Mouse (Mus musculus) stomach, embryonic 16.5 days (tissue): ENCODE results near the gene Grm5. TPM values are rescaled to one million over a fixed set of nuclear protein-coding genes. Genes with fewer than 3 reads are reported as not detected.

Experiments used
- ATAC-seq: fragments of 200-750 bp; cut with Nextera tagmentation; 2 replicates; pipeline ENCODE4 v1.8.0; 2017; ENCODE audit warnings: moderate number of reproducible peaks, moderate TSS enrichment; ENCODE audit not compliant: insufficient read depth, low FRiP score
- H3K27ac ChIP-seq: fragments of 300-500 bp; sonication (generic); 2 replicates; pipeline ENCODE4 v1.5.1; 2014; ENCODE audit warnings: low read length
- H3K27me3 ChIP-seq: fragments of 300-500 bp; sonication (generic); 2 replicates; pipeline ENCODE4 v1.6.1; 2014; ENCODE audit warnings: low read length, control low read depth, mixed read lengths; ENCODE audit not compliant: control insufficient read depth, insufficient read depth
- H3K36me3 ChIP-seq: fragments of 300-500 bp; sonication (generic); 2 replicates; pipeline ENCODE4 v1.6.1; 2014; ENCODE audit warnings: low read length; ENCODE audit not compliant: control insufficient read depth, insufficient read depth
- H3K4me1 ChIP-seq: fragments of 300-500 bp; sonication (generic); 2 replicates; pipeline ENCODE4 v1.6.1; 2014; ENCODE audit warnings: low read length, control low read depth, mixed read lengths; ENCODE audit not compliant: control insufficient read depth, insufficient read depth
- H3K4me2 ChIP-seq: fragments of 300-500 bp; sonication (generic); 2 replicates; pipeline ENCODE4 v1.6.1; 2014; ENCODE audit warnings: low read depth, low read length, mixed read lengths
- H3K4me3 ChIP-seq: fragments of 300-500 bp; sonication (generic); replicated peaks from 2 replicates; pipeline ENCODE4 v1.5.1; 2014; ENCODE audit warnings: mild to moderate bottlenecking, low read length
- H3K9ac ChIP-seq: fragments of 300-500 bp; sonication (generic); 2 replicates; pipeline ENCODE4 v1.6.1; 2014; ENCODE audit warnings: low read length
- H3K9me3 ChIP-seq: fragments of 300-500 bp; sonication (generic); replicated peaks from 2 replicates; pipeline ENCODE4 v1.6.1; 2016; ENCODE audit warnings: low read length, control low read depth; ENCODE audit not compliant: control insufficient read depth
- WGBS: fragments of 180-500 bp; shearing (Covaris S2); extraction: QIAGEN DNeasy Blood & Tissue Kit; methylation state at CpG from one replicate; pipeline ENCODE4 v1.1.7; 2014; 5-methylcytosine and 5-hydroxymethylcytosine counted together
- polyA plus RNA-seq: library from polyadenylated mRNA; unstranded; fragments of >200 nt; fragmentation: Nextera tagmentation; extraction: Ambion mirVana; gene quantifications from 2 replicates; pipeline ENCODE4 v1.2.1, GENCODE M21; 2015

Grm5 gene
- polyA plus RNA-seq, 1 experiment from 2014 or later = 0.04 TPM

GRCm38 (mm10) chr7:87973216-87973615 lies 389.2 kb downstream of the Grm5 start:
- no peak overlapping the region for H3K4me3 ChIP-seq
- H3K27me3 ChIP-seq = no peaks in the 10 kb centered on the region
- H3K4me2 ChIP-seq = no peak overlapping the region
- no peak overlapping the region for H3K27ac ChIP-seq
- no peaks in the 10 kb centered on the region for H3K4me1 ChIP-seq
- H3K36me3 ChIP-seq = no peaks in the 10 kb centered on the region
- no peak overlapping the region for H3K9ac ChIP-seq
- ATAC-seq = no peak
- WGBS = 15% methylated on average over 1 of the region's 1 CpGs
- H3K9me3 ChIP-seq = no peaks in the 10 kb centered on the region

DNA sequence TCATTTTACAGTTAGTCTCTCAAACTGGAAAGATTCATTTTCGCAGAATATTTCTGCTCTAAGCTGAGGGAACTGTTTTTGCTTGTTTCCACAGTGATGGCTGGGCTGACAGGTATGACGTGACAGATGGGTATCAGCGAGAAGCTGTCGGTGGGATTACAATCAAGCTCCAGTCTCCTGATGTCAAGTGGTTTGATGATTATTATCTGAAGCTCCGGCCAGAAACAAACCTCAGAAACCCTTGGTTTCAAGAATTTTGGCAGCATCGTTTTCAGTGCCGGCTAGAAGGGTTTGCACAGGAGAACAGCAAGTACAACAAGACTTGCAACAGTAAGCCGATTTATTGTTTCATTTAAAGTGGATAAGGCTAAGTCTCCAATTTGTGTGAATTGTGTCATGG lies 391.1 kb downstream of the Grm5 start:
- H3K4me2 ChIP-seq = no peak overlapping the region
- H3K9me3 ChIP-seq = no peaks in the 10 kb centered on the region
- H3K27ac ChIP-seq = no peak overlapping the region
- WGBS = 72% methylated on average over 8 of the region's 8 CpGs
- H3K4me1 ChIP-seq = no peaks in the 10 kb centered on the region
- ATAC-seq = no peak
- no peaks in the 10 kb centered on the region for H3K36me3 ChIP-seq
- no peak overlapping the region for H3K4me3 ChIP-seq
- no peaks in the 10 kb centered on the region for H3K27me3 ChIP-seq
- no peak overlapping the region for H3K9ac ChIP-seq

GRCm38 (mm10) chr7:87983494-87983893 lies 399.5 kb downstream of the Grm5 start:
- H3K27me3 ChIP-seq = no peaks in the 10 kb centered on the region
- 55% methylated on average over 2 of the region's 2 CpGs for WGBS
- H3K9me3 ChIP-seq = no peaks in the 10 kb centered on the region
- no peak overlapping the region for H3K9ac ChIP-seq
- no peaks in the 10 kb centered on the region for H3K4me1 ChIP-seq
- H3K36me3 ChIP-seq = no peaks in the 10 kb centered on the region
- no peak overlapping the region for H3K27ac ChIP-seq
- ATAC-seq = no peak
- no peak overlapping the region for H3K4me2 ChIP-seq
- H3K4me3 ChIP-seq = no peak overlapping the region

DNA sequence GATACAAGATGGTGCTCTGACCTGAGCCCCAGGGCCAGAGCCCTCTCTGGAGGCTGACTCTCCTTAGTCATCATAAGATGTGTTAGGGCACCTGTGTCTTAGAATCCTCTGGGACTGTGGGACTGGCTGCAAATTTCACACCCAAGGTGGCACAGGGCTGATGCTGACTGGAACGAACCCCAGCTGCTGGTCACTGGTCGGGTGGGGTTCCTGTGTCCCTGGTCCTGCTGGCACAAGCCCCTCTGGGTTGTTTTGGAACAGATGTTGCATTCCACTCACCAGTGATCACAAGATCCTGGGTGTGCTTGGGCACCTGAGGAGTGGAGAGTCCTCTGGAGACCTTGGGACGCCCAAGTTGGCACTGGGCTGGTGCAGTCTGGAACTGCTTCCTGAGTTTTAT lies 430.5 kb downstream of the Grm5 start:
- no peak overlapping the region for H3K9ac ChIP-seq
- H3K4me3 ChIP-seq = no peak overlapping the region
- ATAC-seq = no peak; the same call in 1 of the 2 replicates
- H3K9me3 ChIP-seq = no peaks in the 10 kb centered on the region
- no peaks in the 10 kb centered on the region for H3K4me1 ChIP-seq
- H3K27me3 ChIP-seq = no peaks in the 10 kb centered on the region
- WGBS = 75% methylated on average over 3 of the region's 3 CpGs
- no peak overlapping the region for H3K4me2 ChIP-seq
- H3K36me3 ChIP-seq = no peaks in the 10 kb centered on the region
- no peak overlapping the region for H3K27ac ChIP-seq

DNA sequence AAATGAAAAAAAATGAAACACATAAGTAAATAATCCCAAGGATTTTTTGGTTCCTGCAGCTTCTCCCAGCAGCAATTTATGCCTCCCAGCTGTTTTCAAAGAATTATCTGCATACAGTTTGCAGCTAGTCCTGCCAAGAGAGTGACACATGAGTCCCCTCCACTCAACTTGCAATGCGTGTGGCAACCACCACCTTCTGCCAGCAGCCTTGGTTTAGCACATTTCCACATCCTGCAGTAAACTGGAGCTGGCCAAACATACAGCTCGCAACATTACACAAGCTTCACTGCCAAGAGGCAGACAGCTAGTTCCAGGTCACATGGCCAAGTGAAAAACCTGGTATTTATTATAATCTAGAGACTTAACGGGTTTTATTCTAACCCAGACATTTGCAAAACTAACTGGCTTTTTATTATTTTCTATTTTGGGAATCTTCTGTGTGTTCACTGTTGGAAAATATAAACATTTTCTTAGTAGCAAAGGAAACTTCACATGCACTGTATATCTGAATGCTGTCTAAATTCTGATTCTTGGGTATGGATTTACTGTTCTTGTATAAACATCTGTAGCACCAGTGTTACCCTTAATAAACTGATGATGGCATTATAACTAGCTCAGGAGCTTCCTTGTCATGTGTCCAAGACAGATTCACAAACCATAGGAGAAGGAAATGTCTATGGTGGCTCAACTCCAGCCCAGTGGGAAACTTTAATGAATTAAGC lies 443.6 kb downstream of the Grm5 start:
- Histone ChIP-seq H3K9ac (no peak overlapping the region), H3K27me3 (no peaks in the 10 kb centered on the region), H3K36me3 (no peaks in the 10 kb centered on the region), H3K4me1 (no peaks in the 10 kb centered on the region), H3K9me3 (no peaks in the 10 kb centered on the region), H3K4me2 (no peak overlapping the region), H3K27ac (no peak overlapping the region), H3K4me3 (no peak overlapping the region)
- no peak for ATAC-seq
- WGBS = 31% methylated on average over 3 of the region's 3 CpGs

DNA sequence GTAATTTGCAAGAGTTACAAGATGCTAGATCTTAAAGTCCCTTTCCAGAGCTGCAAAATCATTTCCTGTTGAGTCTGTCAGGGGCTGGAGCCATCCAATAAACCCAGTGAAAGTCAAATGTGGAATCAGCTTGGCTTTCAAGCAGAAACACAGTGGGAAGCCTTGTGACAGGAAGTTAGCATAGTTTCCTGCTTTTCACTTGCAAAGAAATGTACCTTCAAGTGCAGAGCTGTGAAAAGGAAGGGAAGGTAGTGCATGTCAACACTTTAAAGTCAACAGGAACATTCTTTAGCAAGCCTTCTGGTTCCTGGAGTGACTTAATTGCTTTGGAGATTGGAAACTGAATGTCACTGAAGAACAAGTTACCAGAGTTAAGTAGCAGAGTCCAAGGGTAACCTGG lies 463.4 kb downstream of the Grm5 start:
- H3K4me3 ChIP-seq = no peak overlapping the region
- no peak overlapping the region for H3K9ac ChIP-seq
- no peaks in the 10 kb centered on the region for H3K27me3 ChIP-seq
- no peak overlapping the region for H3K4me2 ChIP-seq
- no peaks in the 10 kb centered on the region for H3K4me1 ChIP-seq
- H3K27ac ChIP-seq = no peak overlapping the region
- no peak for ATAC-seq
- H3K36me3 ChIP-seq = no peaks in the 10 kb centered on the region
- no peaks in the 10 kb centered on the region for H3K9me3 ChIP-seq

GRCm38 (mm10) chr7:88054224-88054938 lies 470.4 kb downstream of the Grm5 start:
- H3K4me3 ChIP-seq = no peak overlapping the region
- no peaks in the 10 kb centered on the region for H3K27me3 ChIP-seq
- no peak overlapping the region for H3K27ac ChIP-seq
- no peak overlapping the region for H3K4me2 ChIP-seq
- ATAC-seq = no peak; the same call in 1 of the 2 replicates
- H3K9ac ChIP-seq = no peak overlapping the region
- 44% methylated on average over 1 of the region's 1 CpGs for WGBS
- no peaks in the 10 kb centered on the region for H3K4me1 ChIP-seq
- H3K9me3 ChIP-seq = no peaks in the 10 kb centered on the region
- H3K36me3 ChIP-seq = no peaks in the 10 kb centered on the region

- ATAC-seq = no peak
- Histone ChIP-seq H3K9ac (no peak overlapping the region), H3K4me2 (no peak overlapping the region), H3K9me3 (no peaks in the 10 kb centered on the region), H3K4me3 (no peak overlapping the region), H3K27me3 (no peaks in the 10 kb centered on the region), H3K27ac (no peak overlapping the region), H3K4me1 (no peaks in the 10 kb centered on the region), H3K36me3 (no peaks in the 10 kb centered on the region)
- 29% methylated on average over 2 of the region's 2 CpGs for WGBS
Measured at GRCm38 (mm10) chr7:88056438-88056837, 472.5 kb downstream of the Grm5 start.

DNA sequence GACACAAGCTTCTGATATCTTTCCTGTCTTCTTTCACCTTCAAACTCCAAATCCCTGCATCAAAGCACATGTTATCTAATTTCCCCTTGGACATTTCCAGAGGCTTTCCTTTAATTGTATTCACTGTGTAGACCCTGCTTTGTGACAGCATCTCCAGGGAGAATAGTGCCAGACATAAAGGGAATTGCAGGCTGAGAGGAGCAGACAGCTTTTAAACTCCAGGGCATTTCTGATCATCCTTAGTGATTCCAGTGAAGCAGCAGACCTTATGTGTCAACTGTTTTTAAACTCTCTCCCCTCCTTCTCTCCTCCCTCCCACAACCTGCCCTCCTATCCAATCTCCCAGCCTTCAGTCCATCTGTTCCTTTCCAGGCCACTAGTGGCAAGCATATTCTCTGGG lies 507.1 kb downstream of the Grm5 start:
- Histone ChIP-seq H3K4me1 (no peaks in the 10 kb centered on the region), H3K9me3 (peaks cover 6% of the 10 kb centered on the region; the same call in 1 of the 2 replicates)
- ATAC-seq = no peak

More for the DNA sequence above, 507.1 kb downstream of the Grm5 start:
- no peak overlapping the region for H3K4me2 ChIP-seq
- H3K36me3 ChIP-seq = no peaks in the 10 kb centered on the region
- no peak overlapping the region for H3K9ac ChIP-seq
- no peak overlapping the region for H3K27ac ChIP-seq
- no peaks in the 10 kb centered on the region for H3K27me3 ChIP-seq
- H3K4me3 ChIP-seq = no peak overlapping the region
